Mouse (Mus musculus): ENCODE results near the gene Haspin. TPM values are rescaled to one million over a fixed set of nuclear protein-coding genes. Genes with fewer than 3 reads are reported as not detected.

Gene Haspin
- polyA plus RNA-seq, 1 experiment from 2014 or later = 7.3 TPM

DNA sequence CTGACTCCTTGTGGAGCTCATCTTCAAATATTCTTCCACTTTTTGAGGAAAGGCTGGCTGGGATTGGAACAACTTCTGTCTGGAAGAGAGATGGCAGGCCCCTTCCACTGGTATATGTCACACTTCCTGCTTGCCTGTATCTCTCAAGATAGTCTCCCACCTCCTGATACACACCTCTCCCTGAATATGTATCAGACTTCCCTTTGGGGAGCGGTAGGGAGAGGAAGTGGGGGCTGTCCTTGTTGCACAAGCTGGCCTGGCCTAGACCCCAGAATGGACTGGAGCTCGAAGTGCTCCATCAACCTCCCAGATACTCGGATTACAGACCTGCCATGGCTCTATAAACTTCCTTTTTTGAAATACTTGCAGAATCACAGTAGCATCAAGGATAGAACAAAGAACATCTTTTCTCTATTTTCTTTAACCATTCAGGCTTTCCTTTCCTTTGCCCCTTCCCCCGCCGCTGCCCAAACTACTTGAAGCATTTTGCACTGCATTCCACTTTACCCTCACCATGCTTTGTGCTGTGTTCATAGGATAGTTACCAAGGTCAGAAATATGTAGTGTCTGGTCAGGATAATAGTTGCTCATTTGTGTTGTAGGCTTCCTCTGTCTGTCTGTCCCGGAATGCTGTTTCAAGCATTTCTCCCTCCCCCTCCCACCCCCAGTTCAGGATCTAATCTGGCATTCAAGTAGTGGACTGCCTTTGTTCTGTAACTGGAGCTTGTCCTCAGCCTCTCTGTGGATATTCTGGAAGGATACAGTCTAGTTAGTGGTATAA, 50.2 kb downstream of the Haspin start:
- no peak for DNase-seq (ENCODE audit: low spot score)
- no peak for TF ChIP-seq CTCF (IDR thresholded peaks at IDR 0.05; ENCODE audit: low read depth)
- WGBS = 56% methylated on average over 6 of the region's 6 CpGs
- Histone ChIP-seq H3K27ac (no peak overlapping the region), H3K9me3 (replicated peaks; ENCODE audit: low read length) (no peaks in the 10 kb centered on the region), H3K9ac (ENCODE audit: low read depth, low read length) (no peak overlapping the region), H3K4me1 (replicated peaks; ENCODE audit: insufficient read depth, low read length) (no peaks in the 10 kb centered on the region; the same call in 1 of the 2 replicates), H3K4me3 (replicated peaks; ENCODE audit: low read depth, low read length) (no peak overlapping the region), H3K4me2 (ENCODE audit: low read length) (no peak overlapping the region), H3K27me3 (ENCODE audit: insufficient read depth, low read length) (no peaks in the 10 kb centered on the region), H3K36me3 (ENCODE audit: insufficient read depth, low read length) (no peaks in the 10 kb centered on the region)
- no peak for ATAC-seq (replicated peaks; ENCODE audit: low FRiP score, low read depth)

Other genes starting within 250 kb of the Haspin start
- 9.9 and 10.0 TPM in 2 replicates for gene Atp2a3, start 177.1 kb downstream of the Haspin start, polyA plus RNA-seq (2015; fragmentation: Nextera tagmentation; extraction: Ambion mirVana)
- 2.4 and 2.6 TPM in 2 replicates for gene P2rx1, start 139.2 kb downstream of the Haspin start, polyA plus RNA-seq (2015; fragmentation: Nextera tagmentation; extraction: Ambion mirVana)
- gene Camkk1, start 119.3 kb downstream of the Haspin start, polyA plus RNA-seq (2015; fragmentation: Nextera tagmentation; extraction: Ambion mirVana) = 4.3 and 5.4 TPM in 2 replicates
- 6.2 and 6.6 TPM in 2 replicates for gene Ncbp3, start 90.5 kb downstream of the Haspin start, polyA plus RNA-seq (2015; fragmentation: Nextera tagmentation; extraction: Ambion mirVana)
- 0.14 and 0.22 TPM in 2 replicates for gene Itgae, start 47.7 kb downstream of the Haspin start, polyA plus RNA-seq (2015; fragmentation: Nextera tagmentation; extraction: Ambion mirVana)
- gene P2rx5, start 22.1 kb upstream of the Haspin start, polyA plus RNA-seq (2015; fragmentation: Nextera tagmentation; extraction: Ambion mirVana) = 1.3 and 1.6 TPM in 2 replicates
- gene Emc6, start 38.7 kb upstream of the Haspin start, polyA plus RNA-seq (2015; fragmentation: Nextera tagmentation; extraction: Ambion mirVana) = 182 and 187 TPM in 2 replicates
- gene Tax1bp3, start 38.8 kb upstream of the Haspin start, polyA plus RNA-seq (2015; fragmentation: Nextera tagmentation; extraction: Ambion mirVana) = 227 and 237 TPM in 2 replicates
- 21.7 and 22.8 TPM in 2 replicates for gene Ctns, start 60.7 kb upstream of the Haspin start, polyA plus RNA-seq (2015; fragmentation: Nextera tagmentation; extraction: Ambion mirVana)
- gene Shpk, start 61.2 kb upstream of the Haspin start, polyA plus RNA-seq (2015; fragmentation: Nextera tagmentation; extraction: Ambion mirVana) = 3.8 and 3.9 TPM in 2 replicates
- gene Trpv1, start 96.0 kb upstream of the Haspin start, polyA plus RNA-seq (2015; fragmentation: Nextera tagmentation; extraction: Ambion mirVana) = not detected in 2 replicates
- gene Trpv3, start 129.1 kb upstream of the Haspin start, polyA plus RNA-seq (2015; fragmentation: Nextera tagmentation; extraction: Ambion mirVana) = 0.16 and 0.19 TPM in 2 replicates
- 62.8 and 68.6 TPM in 2 replicates for gene Aspa, start 191.3 kb upstream of the Haspin start, polyA plus RNA-seq (2015; fragmentation: Nextera tagmentation; extraction: Ambion mirVana)
- gene Gm49340, start 191.4 kb upstream of the Haspin start, polyA plus RNA-seq (2015; fragmentation: Nextera tagmentation; extraction: Ambion mirVana) = not detected in 2 replicates
- 0.26 and 0.28 TPM in 2 replicates for gene Spata22, start 191.4 kb upstream of the Haspin start, polyA plus RNA-seq (2015; fragmentation: Nextera tagmentation; extraction: Ambion mirVana)
- gene Olfr20, start 212.5 kb upstream of the Haspin start, polyA plus RNA-seq (2015; fragmentation: Nextera tagmentation; extraction: Ambion mirVana) = not detected in 2 replicates
- not detected in 2 replicates for gene Olfr376, start 233.0 kb upstream of the Haspin start, polyA plus RNA-seq (2015; fragmentation: Nextera tagmentation; extraction: Ambion mirVana)

Measured in kidney, postnatal 0 days (tissue).